Mouse (Mus musculus): ENCODE data around the gene Gli3.

DNA sequence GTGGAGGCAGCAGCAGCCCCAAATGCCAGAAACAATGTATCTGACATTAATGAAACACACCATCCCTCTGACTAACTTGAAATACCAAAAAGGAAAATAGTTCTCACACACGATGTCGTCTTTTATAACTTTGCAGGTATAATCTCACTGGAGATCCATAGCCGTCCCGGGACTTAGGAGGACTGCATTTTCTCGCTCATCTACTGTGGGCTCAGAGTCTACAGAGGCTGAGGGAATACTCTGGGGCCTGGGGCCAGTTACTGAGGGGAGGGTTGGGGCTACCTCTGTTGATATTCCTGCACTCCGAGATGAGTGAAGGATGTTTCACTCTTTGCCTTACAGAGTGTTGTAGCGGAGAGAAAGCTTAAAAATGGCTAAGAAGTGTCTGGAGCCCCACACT, 1.1 kb upstream of the Gli3 start:
- TF ChIP-seq CTCF (IDR thresholded peaks at IDR 0.05; ENCODE audit: extremely low read depth, insufficient read depth, insufficient read length, insufficient replicate concordance) (no peak), POLR2A (IDR thresholded peaks at IDR 0.05; ENCODE audit: low read depth, low read length) (no peak)

Data from spleen, adult 2 months (tissue).